Mouse (Mus musculus): ENCODE results near the gene Srcin1. TPM values are rescaled to one million over a fixed set of nuclear protein-coding genes. Genes with fewer than 3 reads are reported as not detected.

The Srcin1 gene
- polyA plus RNA-seq, 1 experiment from 2014 or later = 2.0 TPM

DNA sequence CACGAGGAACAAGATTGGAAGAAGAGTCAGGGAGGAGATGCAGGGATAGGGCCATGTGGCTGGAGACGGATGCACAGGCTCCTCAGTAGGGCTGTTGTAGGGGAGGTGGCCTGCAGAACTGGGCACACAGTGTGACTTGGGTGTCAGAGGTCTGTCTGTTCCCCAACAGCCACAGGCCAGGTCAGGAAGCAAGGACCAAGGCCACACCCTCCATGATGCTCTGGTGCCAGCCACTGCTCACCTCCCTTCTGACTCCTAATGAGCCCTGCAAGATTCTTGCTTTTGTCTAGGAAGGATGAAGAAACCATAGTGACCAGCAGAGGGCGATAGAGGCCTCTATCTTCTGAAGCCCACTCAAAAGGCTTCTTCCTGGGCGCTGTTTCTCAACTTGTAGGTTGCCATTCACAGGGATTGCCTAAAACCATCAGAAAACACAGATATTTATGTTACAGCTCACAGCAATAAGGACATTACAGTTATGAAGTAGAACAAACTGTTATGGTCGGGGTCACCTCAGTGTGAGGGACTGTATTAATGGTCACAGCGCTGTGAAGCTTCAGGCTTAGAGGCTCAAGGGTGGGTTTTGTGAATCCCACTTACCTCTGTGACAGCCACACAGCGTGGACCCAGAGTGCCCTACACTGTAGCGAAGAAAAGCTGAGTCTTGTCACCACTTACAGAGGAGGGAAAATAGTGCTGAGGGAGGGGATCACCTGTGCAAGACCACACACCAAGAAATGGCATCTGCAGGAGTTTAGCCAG is 99.5 kb downstream of the Srcin1 start:
- no peak for ATAC-seq (ENCODE audit: insufficient number of reproducible peaks, low FRiP score, low TSS enrichment, low read depth)
- no peak overlapping the region for H3K27ac ChIP-seq (replicated peaks)
- no peaks in the 10 kb centered on the region for H3K9me3 ChIP-seq (replicated peaks)
- H3K9ac ChIP-seq = no peak overlapping the region
- no peak overlapping the region for H3K4me3 ChIP-seq (replicated peaks)
- peaks cover 96% of the 10 kb centered on the region for H3K36me3 ChIP-seq
- H3K4me2 ChIP-seq (replicated peaks) = no peak overlapping the region
- WGBS = 62% methylated on average over 8 of the region's 8 CpGs
- no peaks in the 10 kb centered on the region for H3K27me3 ChIP-seq
- no peaks in the 10 kb centered on the region for H3K4me1 ChIP-seq

- Histone ChIP-seq H3K4me3 (replicated peaks) (no peak overlapping the region), H3K9ac (no peak overlapping the region), H3K4me2 (replicated peaks) (no peak overlapping the region), H3K36me3 (peaks cover 97% of the 10 kb centered on the region), H3K27me3 (no peaks in the 10 kb centered on the region), H3K27ac (replicated peaks) (no peak overlapping the region), H3K4me1 (no peaks in the 10 kb centered on the region), H3K9me3 (replicated peaks) (no peaks in the 10 kb centered on the region)
- 71% methylated on average over 6 of the region's 6 CpGs for WGBS
- no peak for ATAC-seq (ENCODE audit: insufficient number of reproducible peaks, low FRiP score, low TSS enrichment, low read depth)
Observed at GRCm38 (mm10) chr11:97471276-97471675, 104.7 kb downstream of the Srcin1 start.

GRCm38 (mm10) chr11:97469828-97470227 is 106.2 kb downstream of the Srcin1 start:
- Histone ChIP-seq H3K4me3 (replicated peaks) (no peak overlapping the region), H3K4me2 (replicated peaks) (no peak overlapping the region), H3K27ac (replicated peaks) (no peak overlapping the region), H3K9me3 (replicated peaks) (no peaks in the 10 kb centered on the region), H3K4me1 (peaks cover 7% of the 10 kb centered on the region; the same call in 1 of the 2 replicates), H3K36me3 (peaks cover 97% of the 10 kb centered on the region), H3K27me3 (no peaks in the 10 kb centered on the region), H3K9ac (no peak overlapping the region)
- ATAC-seq (ENCODE audit: insufficient number of reproducible peaks, low FRiP score, low TSS enrichment, low read depth) = no peak
- 96% methylated on average over 7 of the region's 7 CpGs for WGBS

DNA sequence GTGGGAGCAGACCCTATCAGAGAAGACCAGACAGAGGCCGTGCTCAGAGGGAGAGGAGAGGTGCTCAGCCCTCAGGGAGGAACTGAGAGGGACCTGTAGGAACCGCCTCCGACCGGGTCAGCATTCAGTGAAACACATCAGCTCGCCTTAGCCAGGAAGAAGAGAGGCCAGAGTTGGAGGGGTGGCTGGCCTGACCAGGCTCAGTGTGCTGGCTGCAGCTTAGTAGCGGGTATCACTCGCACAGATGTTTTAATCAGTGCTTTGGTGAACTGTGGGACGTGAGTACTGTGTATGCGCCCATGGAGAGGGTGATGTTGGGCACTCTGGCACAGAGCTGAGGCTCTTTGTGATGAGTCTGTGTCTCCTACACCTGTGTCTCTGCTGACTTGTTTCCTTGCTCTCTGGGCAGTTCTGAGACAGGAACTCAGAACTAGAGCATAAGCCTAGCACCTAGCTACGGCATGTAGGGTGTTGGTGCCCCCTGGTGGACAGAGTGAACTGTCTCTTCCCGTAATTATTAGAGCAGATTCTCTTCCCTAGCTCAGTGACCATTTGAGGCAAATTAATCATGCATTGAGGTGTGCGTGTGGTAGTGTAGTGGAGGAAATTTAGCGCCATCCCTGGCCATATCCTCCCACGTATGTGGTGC is 107.2 kb downstream of the Srcin1 start:
- Histone ChIP-seq H3K4me2 (replicated peaks) (no peak overlapping the region), H3K27me3 (no peaks in the 10 kb centered on the region), H3K4me3 (replicated peaks) (no peak overlapping the region), H3K36me3 (peaks cover 98% of the 10 kb centered on the region), H3K4me1 (peaks cover 12% of the 10 kb centered on the region; the same call in 1 of the 2 replicates), H3K9ac (no peak overlapping the region), H3K27ac (replicated peaks) (no peak overlapping the region), H3K9me3 (replicated peaks) (no peaks in the 10 kb centered on the region)
- ATAC-seq (ENCODE audit: insufficient number of reproducible peaks, low FRiP score, low TSS enrichment, low read depth) = peak; percentile 37; the same call in 1 of the 2 replicates
- WGBS = 46% methylated on average over 14 of the region's 14 CpGs

DNA sequence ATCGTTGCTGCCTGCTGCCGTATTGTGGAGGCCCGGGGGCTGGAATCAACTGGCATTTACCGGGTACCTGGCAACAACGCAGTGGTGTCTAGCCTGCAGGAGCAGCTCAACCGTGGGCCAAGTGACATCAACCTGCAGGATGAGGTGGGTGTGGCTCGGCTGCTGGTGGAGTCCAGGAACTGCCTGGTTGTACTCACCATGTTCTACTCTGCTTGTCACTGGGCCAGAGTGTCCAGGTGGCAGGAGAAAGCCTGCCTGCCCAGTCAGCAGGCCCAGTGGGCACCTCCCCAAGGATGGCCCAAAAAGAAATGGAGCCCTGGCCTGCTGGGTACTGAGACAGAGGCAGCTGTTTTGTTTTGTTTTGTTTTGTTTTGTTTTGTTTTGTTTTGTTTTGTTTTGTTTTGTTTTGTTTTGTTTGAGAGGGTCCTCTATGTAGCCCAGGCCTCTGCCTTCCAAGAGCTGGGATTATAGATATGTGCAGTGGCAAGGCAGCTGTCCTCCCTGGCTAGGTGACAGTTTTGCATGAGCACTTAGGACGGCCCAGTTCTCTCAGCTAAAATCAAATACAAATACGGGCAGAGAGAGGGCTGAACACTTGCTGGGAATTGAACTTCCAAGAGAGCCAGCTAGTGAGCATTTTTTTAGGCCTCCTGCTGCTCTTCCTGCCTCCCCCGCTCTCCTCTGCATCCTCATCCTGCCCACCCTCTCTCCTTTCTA is 109.4 kb downstream of the Srcin1 start:
- Histone ChIP-seq H3K9ac (no peak overlapping the region), H3K4me3 (replicated peaks) (no peak overlapping the region), H3K27ac (replicated peaks) (no peak overlapping the region; the same call in 1 of the 2 replicates), H3K9me3 (replicated peaks) (no peaks in the 10 kb centered on the region), H3K27me3 (no peaks in the 10 kb centered on the region), H3K4me1 (peaks cover 12% of the 10 kb centered on the region; the same call in 1 of the 2 replicates), H3K36me3 (peaks cover 98% of the 10 kb centered on the region), H3K4me2 (replicated peaks) (no peak overlapping the region)
- 76% methylated on average over 10 of the region's 10 CpGs for WGBS
- no peak for ATAC-seq (ENCODE audit: insufficient number of reproducible peaks, low FRiP score, low TSS enrichment, low read depth)

DNA sequence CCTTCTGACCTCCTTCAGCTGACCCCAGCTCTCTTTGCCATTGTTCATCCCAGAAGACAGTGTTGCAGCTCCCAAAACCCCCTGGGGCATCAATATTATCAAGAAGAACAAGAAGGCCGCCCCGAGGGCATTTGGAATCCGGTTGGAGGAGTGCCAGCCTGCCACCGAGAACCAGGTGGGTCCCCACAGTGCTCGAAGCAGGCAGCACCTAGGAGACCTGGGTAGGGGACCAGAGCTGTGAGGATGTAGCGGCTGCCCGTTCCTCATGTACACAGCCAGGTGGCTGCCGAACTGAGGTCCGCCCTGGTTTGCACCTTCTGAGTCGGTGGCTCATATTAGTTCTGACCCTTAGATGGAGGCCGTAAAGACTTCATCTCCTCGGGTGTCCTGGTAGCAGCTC is 110.0 kb downstream of the Srcin1 start:
- ATAC-seq (ENCODE audit: insufficient number of reproducible peaks, low FRiP score, low TSS enrichment, low read depth) = no peak
- H3K36me3 ChIP-seq = peaks cover 98% of the 10 kb centered on the region
- WGBS = 80% methylated on average over 12 of the region's 12 CpGs
- H3K9ac ChIP-seq = no peak overlapping the region
- H3K27ac ChIP-seq (replicated peaks) = no peak overlapping the region
- H3K4me3 ChIP-seq (replicated peaks) = no peak overlapping the region
- no peak overlapping the region for H3K4me2 ChIP-seq (replicated peaks)
- H3K9me3 ChIP-seq (replicated peaks) = no peaks in the 10 kb centered on the region
- no peaks in the 10 kb centered on the region for H3K27me3 ChIP-seq
- peaks cover 12% of the 10 kb centered on the region; the same call in 1 of the 2 replicates for H3K4me1 ChIP-seq

- H3K4me2 ChIP-seq (replicated peaks) = no peak overlapping the region
- no peaks in the 10 kb centered on the region for H3K9me3 ChIP-seq (replicated peaks)
- H3K27me3 ChIP-seq = no peaks in the 10 kb centered on the region
- no peak overlapping the region for H3K9ac ChIP-seq
- 78% methylated on average over 4 of the region's 4 CpGs for WGBS
- peaks cover 96% of the 10 kb centered on the region for H3K36me3 ChIP-seq
- H3K4me3 ChIP-seq (replicated peaks) = no peak overlapping the region
- ATAC-seq (ENCODE audit: insufficient number of reproducible peaks, low FRiP score, low TSS enrichment, low read depth) = no peak
- H3K4me1 ChIP-seq = peaks cover 12% of the 10 kb centered on the region; the same call in 1 of the 2 replicates
- H3K27ac ChIP-seq (replicated peaks) = no peak overlapping the region
Observed at GRCm38 (mm10) chr11:97463991-97464390, 112.0 kb downstream of the Srcin1 start.

- Histone ChIP-seq H3K36me3 (peaks cover 97% of the 10 kb centered on the region), H3K4me3 (replicated peaks) (no peak overlapping the region), H3K27me3 (no peaks in the 10 kb centered on the region), H3K4me1 (peaks cover 12% of the 10 kb centered on the region; the same call in 1 of the 2 replicates), H3K9me3 (replicated peaks) (no peaks in the 10 kb centered on the region), H3K27ac (replicated peaks) (no peak overlapping the region), H3K9ac (no peak overlapping the region), H3K4me2 (replicated peaks) (no peak overlapping the region)
- 59% methylated on average over 33 of the region's 33 CpGs for WGBS
- ATAC-seq (ENCODE audit: insufficient number of reproducible peaks, low FRiP score, low TSS enrichment, low read depth) = no peak
Observed at GRCm38 (mm10) chr11:97463166-97463565, 112.8 kb downstream of the Srcin1 start.

DNA sequence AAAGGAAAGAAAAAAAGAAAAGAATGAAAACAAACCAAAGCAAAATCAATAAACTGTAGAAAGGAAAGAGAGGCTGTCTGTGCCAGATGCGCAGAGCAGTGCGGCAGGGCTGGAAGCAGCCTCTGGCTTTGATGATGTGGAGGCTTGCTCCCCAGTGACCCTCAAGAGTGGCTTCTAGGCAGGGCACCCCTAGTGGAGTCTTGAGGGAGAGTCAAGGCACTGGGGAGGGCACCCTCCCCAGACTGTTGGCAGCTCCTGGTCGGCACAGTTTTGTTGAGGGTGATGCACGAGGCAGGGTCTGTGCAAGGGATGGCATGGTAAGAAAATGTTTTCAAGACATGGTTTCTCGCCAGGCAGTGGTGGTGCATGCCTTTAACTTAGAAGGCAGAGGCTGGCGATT is 113.4 kb downstream of the Srcin1 start:
- Histone ChIP-seq H3K9me3 (replicated peaks) (no peaks in the 10 kb centered on the region), H3K27me3 (no peaks in the 10 kb centered on the region), H3K4me2 (replicated peaks) (no peak overlapping the region), H3K4me3 (replicated peaks) (no peak overlapping the region), H3K36me3 (peaks cover 97% of the 10 kb centered on the region), H3K27ac (replicated peaks) (no peak overlapping the region), H3K4me1 (peaks cover 12% of the 10 kb centered on the region; the same call in 1 of the 2 replicates), H3K9ac (no peak overlapping the region)
- WGBS = 73% methylated on average over 6 of the region's 6 CpGs
- no peak for ATAC-seq (ENCODE audit: insufficient number of reproducible peaks, low FRiP score, low TSS enrichment, low read depth)

- H3K4me3 ChIP-seq (replicated peaks) = no peak overlapping the region
- H3K4me2 ChIP-seq (replicated peaks) = no peak overlapping the region
- no peak overlapping the region; the same call in 1 of the 2 replicates for H3K27ac ChIP-seq (replicated peaks)
- H3K4me1 ChIP-seq = peaks cover 12% of the 10 kb centered on the region; the same call in 1 of the 2 replicates
- H3K9me3 ChIP-seq (replicated peaks) = no peaks in the 10 kb centered on the region
- WGBS = 90% methylated on average over 3 of the region's 3 CpGs
- H3K36me3 ChIP-seq = peaks cover 97% of the 10 kb centered on the region
- no peaks in the 10 kb centered on the region for H3K27me3 ChIP-seq
- ATAC-seq (ENCODE audit: insufficient number of reproducible peaks, low FRiP score, low TSS enrichment, low read depth) = no peak
- no peak overlapping the region for H3K9ac ChIP-seq
Observed at GRCm38 (mm10) chr11:97461307-97461820, 114.6 kb downstream of the Srcin1 start.

Measured in embryonic facial prominence, embryonic 15.5 days (tissue).